Mouse (Mus musculus) heart, adult 2 months (tissue): ENCODE measurements at regions not wholly inside any gene's neighbourhood (a gene's known extent, or its start where the extent isn't known, plus 50 kb on each side); places are given as distances from the start of the nearest gene placed in this dataset.

Experiments used
- CTCF ChIP-seq: fragments of 200-600 bp; IDR thresholded peaks from 2 replicates; pipeline ENCODE4 v1.8.1; 2022; ENCODE audit warnings: antibody characterized with exemption, mild to moderate bottlenecking, moderate library complexity
- POLR2A ChIP-seq: fragments of 200-500 bp; IDR thresholded peaks from 2 replicates; pipeline ENCODE4 v1.6.1; 2011; ENCODE audit warnings: mild to moderate bottlenecking, low read depth, low read length, control low read depth; ENCODE audit not compliant: insufficient read depth

- TF ChIP-seq POLR2A (no peak), CTCF (no peak)
These were observed 77.3 kb upstream of the Gm5148 start for GRCm38 (mm10) chr3:37801551-37801950.
